Mouse (Mus musculus) midbrain, embryonic 12.5 days (tissue): ENCODE measurements at regions not wholly inside any gene's neighbourhood (a gene's known extent, or its start where the extent isn't known, plus 50 kb on each side); places are given as distances from the start of the nearest gene placed in this dataset.

Source experiments
- ATAC-seq: fragments of 200-750 bp; cut with Nextera tagmentation; 2 replicates; pipeline ENCODE4 v1.8.0; 2017; ENCODE audit warnings: low read depth, moderate TSS enrichment, moderate library complexity; ENCODE audit not compliant: low FRiP score
- H3K27ac ChIP-seq: fragments of 300-500 bp; sonication (generic); replicated peaks from 2 replicates; pipeline ENCODE4 v1.5.1; 2016; ENCODE audit warnings: mild to moderate bottlenecking
- H3K27me3 ChIP-seq: fragments of 300-500 bp; sonication (generic); 2 replicates; pipeline ENCODE4 v1.6.1; 2016; ENCODE audit warnings: mild to moderate bottlenecking
- H3K36me3 ChIP-seq: fragments of 300-500 bp; sonication (generic); 2 replicates; pipeline ENCODE4 v1.6.1; 2016
- H3K4me1 ChIP-seq: fragments of 300-500 bp; sonication (generic); 2 replicates; pipeline ENCODE4 v1.6.1; 2016
- H3K4me2 ChIP-seq: fragments of 300-500 bp; sonication (generic); replicated peaks from 2 replicates; pipeline ENCODE4 v1.6.1; 2016; ENCODE audit warnings: mild to moderate bottlenecking, moderate library complexity
- H3K4me3 ChIP-seq: fragments of 300-500 bp; sonication (generic); 2 replicates; pipeline ENCODE4 v1.5.1; 2016; ENCODE audit warnings: mild to moderate bottlenecking
- H3K9ac ChIP-seq: fragments of 300-500 bp; sonication (generic); replicated peaks from 2 replicates; pipeline ENCODE4 v1.6.1; 2016; ENCODE audit warnings: mild to moderate bottlenecking, moderate library complexity
- H3K9me3 ChIP-seq: fragments of 300-500 bp; sonication (generic); 2 replicates; pipeline ENCODE4 v1.6.1; 2016; ENCODE audit warnings: mild to moderate bottlenecking
- WGBS: fragments of 180-500 bp; shearing (Covaris S2); methylation state at CpG from one replicate; pipeline ENCODE4 v1.1.7; 2016; 5-methylcytosine and 5-hydroxymethylcytosine counted together

GRCm38 (mm10) chr11:31524708-31525107 is 147.0 kb downstream of the Bod1 start:
- H3K27me3 ChIP-seq, result no peaks in the 10 kb centered on the region
- H3K4me3 ChIP-seq, result no peak overlapping the region
- H3K9me3 ChIP-seq, result no peaks in the 10 kb centered on the region
- no peaks in the 10 kb centered on the region for H3K36me3 ChIP-seq
- H3K4me2 ChIP-seq, result no peak overlapping the region
- ATAC-seq, result no peak
- no peaks in the 10 kb centered on the region for H3K4me1 ChIP-seq
- no peak overlapping the region for H3K9ac ChIP-seq
- 84% methylated on average over 2 of the region's 2 CpGs for WGBS
- H3K27ac ChIP-seq, result no peak overlapping the region

- ATAC-seq, result no peak
- no peak overlapping the region for H3K9ac ChIP-seq
- 88% methylated on average over 2 of the region's 2 CpGs for WGBS
- H3K4me2 ChIP-seq, result no peak overlapping the region
- no peaks in the 10 kb centered on the region for H3K27me3 ChIP-seq
- H3K27ac ChIP-seq, result no peak overlapping the region
- H3K4me3 ChIP-seq, result no peak overlapping the region
- H3K36me3 ChIP-seq, result no peaks in the 10 kb centered on the region
- H3K4me1 ChIP-seq, result no peaks in the 10 kb centered on the region
- H3K9me3 ChIP-seq, result no peaks in the 10 kb centered on the region
Measured at GRCm38 (mm10) chr11:31524065-31524618, 147.5 kb downstream of the Bod1 start.

DNA sequence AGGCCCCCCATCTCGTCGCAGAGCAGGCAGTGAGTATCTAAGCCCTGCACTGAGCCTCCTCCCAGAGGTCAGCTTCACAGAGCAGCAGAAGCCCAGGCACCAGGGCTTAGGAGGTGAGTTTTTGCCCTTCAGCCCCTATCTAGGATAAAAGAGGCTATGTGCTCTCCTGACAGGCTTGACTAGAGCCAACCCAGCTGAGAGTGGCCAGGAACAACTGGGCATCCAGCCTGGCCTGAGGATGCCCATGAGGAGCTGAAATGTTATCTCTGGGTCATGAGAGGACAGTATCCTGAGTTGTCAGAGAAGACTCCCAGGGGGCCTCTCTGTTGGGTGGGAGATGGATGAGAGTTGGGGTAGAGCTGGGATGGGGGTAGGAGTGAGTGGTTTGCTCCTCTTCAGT is 149.6 kb downstream of the Bod1 start:
- ATAC-seq, result no peak
- Histone ChIP-seq H3K36me3 (no peaks in the 10 kb centered on the region), H3K4me2 (no peak overlapping the region), H3K4me1 (no peaks in the 10 kb centered on the region), H3K9me3 (no peaks in the 10 kb centered on the region), H3K27ac (no peak overlapping the region), H3K4me3 (no peak overlapping the region), H3K27me3 (no peaks in the 10 kb centered on the region), H3K9ac (no peak overlapping the region)
- 85% methylated on average over 2 of the region's 2 CpGs for WGBS

DNA sequence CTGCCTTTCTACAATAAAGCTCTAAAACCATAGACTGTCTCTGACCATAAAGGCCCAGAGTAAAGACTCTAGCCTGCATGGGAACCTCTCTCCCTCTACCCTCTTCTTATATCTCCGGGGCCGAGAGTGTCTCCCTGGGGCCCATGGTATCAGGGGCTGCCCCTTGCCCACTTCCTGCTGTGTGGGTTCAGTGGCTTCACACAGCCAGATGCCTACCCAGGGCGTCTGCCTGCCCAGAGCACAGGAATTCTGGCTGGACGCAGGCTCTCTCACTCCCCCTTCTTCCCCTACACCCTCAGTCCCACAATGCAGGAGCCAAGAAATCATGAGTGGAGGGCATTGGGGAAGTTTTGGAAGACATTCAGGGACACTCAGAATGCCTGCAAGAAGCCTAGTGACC is 150.8 kb downstream of the Bod1 start:
- H3K27ac ChIP-seq, result no peak overlapping the region
- no peak overlapping the region for H3K4me2 ChIP-seq
- H3K27me3 ChIP-seq, result no peaks in the 10 kb centered on the region
- no peak overlapping the region for H3K4me3 ChIP-seq
- H3K9me3 ChIP-seq, result no peaks in the 10 kb centered on the region
- no peak overlapping the region for H3K9ac ChIP-seq
- WGBS, result 83% methylated on average over 4 of the region's 4 CpGs
- H3K4me1 ChIP-seq, result no peaks in the 10 kb centered on the region
- no peaks in the 10 kb centered on the region for H3K36me3 ChIP-seq
- ATAC-seq, result no peak

DNA sequence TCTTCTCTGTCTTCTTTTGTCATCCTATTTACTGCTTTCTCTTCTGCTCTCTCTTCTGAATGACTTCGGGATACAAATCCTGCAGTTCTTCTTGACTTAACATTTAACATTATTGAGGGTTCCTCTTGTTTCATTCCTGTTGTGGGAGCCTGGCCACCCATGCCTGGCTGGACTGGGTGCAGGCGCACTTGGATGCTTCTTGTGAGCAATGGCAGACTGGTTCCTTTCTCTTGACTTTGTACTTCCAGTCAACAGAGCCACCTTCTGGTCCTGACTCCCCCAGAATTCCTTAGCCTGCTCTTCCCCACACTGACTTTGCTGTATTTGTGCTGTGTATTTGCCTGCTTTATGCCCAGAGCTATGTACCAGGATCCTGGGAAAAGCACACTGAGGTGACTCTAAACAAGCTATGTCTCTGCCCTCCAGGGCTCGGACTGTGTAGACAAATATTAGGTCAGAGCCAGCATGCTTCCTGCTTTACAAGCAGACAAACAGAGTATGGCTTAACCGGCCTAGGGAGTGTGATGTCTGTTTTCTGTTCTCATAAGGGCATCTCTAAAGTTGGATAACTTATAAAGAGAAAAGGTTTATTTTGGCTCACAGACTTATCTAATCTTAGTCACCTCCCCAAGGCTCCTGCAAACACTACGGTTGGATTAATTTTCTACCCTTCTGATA is 133.5 kb upstream of the Stc2 start:
- no peaks in the 10 kb centered on the region for H3K36me3 ChIP-seq
- no peak for ATAC-seq
- no peaks in the 10 kb centered on the region for H3K9me3 ChIP-seq
- WGBS, result 82% methylated on average over 5 of the region's 5 CpGs
- no peaks in the 10 kb centered on the region; the same call in 1 of the 2 replicates for H3K27me3 ChIP-seq
- H3K4me3 ChIP-seq, result no peak overlapping the region
- H3K4me2 ChIP-seq, result no peak overlapping the region
- H3K9ac ChIP-seq, result no peak overlapping the region
- H3K27ac ChIP-seq, result no peak overlapping the region
- H3K4me1 ChIP-seq, result no peaks in the 10 kb centered on the region

GRCm38 (mm10) chr11:31485429-31485828 is 115.6 kb upstream of the Stc2 start:
- Histone ChIP-seq H3K27ac (no peak overlapping the region), H3K27me3 (no peaks in the 10 kb centered on the region), H3K9me3 (no peaks in the 10 kb centered on the region), H3K9ac (no peak overlapping the region), H3K4me3 (no peak overlapping the region), H3K4me2 (no peak overlapping the region), H3K36me3 (no peaks in the 10 kb centered on the region), H3K4me1 (no peaks in the 10 kb centered on the region)
- 82% methylated on average over 4 of the region's 4 CpGs for WGBS
- ATAC-seq, result no peak

- H3K4me1 ChIP-seq, result no peaks in the 10 kb centered on the region
- H3K36me3 ChIP-seq, result no peaks in the 10 kb centered on the region
- H3K27me3 ChIP-seq, result no peaks in the 10 kb centered on the region
- 0 out of 2 replicates have a peak, but pooled peaks have one; percentile 27 for ATAC-seq
- no peak overlapping the region for H3K4me3 ChIP-seq
- H3K9me3 ChIP-seq, result no peaks in the 10 kb centered on the region
- 90% methylated on average over 1 of the region's 1 CpGs for WGBS
- H3K27ac ChIP-seq, result no peak overlapping the region
- H3K9ac ChIP-seq, result no peak overlapping the region
- no peak overlapping the region for H3K4me2 ChIP-seq
Measured at GRCm38 (mm10) chr11:31481057-31481340, 111.1 kb upstream of the Stc2 start.

DNA sequence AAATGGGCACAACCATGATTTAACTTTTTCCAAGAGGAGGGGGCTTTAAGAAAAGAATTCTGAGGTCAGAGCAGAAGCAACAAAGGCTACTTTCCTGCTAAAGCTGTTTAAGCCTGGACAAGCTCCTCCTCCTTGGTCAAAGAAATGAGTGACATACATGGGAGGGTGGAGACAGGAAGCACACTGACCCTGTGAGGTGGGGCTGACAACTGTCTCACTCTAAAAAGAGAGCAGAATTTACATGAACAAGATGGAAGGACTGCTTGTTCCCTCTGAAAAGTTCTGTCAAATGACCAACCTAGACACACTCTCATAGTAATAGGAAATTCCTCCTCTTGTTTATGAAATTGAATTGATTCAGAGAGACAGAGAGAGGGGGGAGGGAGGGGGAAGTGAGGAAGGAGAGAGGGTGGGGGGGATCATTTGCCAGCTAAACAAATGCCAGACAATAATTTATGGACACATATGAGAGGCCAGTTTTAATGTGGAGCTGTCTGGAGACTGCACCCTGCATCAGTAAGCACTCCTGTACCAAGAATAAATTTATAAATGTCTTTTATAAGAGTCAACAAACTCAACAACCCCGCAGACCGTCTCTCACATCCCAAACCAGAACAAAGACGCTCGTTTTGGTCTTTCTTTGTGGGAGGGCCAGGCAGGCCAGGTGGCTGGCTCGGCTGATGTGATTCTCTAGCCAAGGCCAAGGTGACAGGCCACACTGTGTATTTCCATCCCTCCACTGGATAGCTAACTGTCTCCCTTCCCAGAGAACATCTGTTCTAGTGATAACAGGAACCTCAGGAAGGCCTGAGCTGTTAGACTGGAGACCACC is 110.6 kb upstream of the Stc2 start:
- ATAC-seq, result no peak

GRCm38 (mm10) chr11:31477763-31478162 is 107.9 kb upstream of the Stc2 start:
- H3K27ac ChIP-seq, result no peak overlapping the region
- H3K4me1 ChIP-seq, result peaks cover 4% of the 10 kb centered on the region; the same call in 1 of the 2 replicates
- H3K9ac ChIP-seq, result no peak overlapping the region
- no peaks in the 10 kb centered on the region for H3K9me3 ChIP-seq
- H3K4me3 ChIP-seq, result no peak overlapping the region
- H3K27me3 ChIP-seq, result no peaks in the 10 kb centered on the region
- ATAC-seq, result no peak
- no peaks in the 10 kb centered on the region for H3K36me3 ChIP-seq
- 71% methylated on average over 1 of the region's 1 CpGs for WGBS
- H3K4me2 ChIP-seq, result no peak overlapping the region

More for the DNA sequence above, 110.6 kb upstream of the Stc2 start:
- Histone ChIP-seq H3K4me3 (no peak overlapping the region), H3K4me2 (no peak overlapping the region), H3K9ac (no peak overlapping the region), H3K9me3 (no peaks in the 10 kb centered on the region), H3K36me3 (no peaks in the 10 kb centered on the region), H3K27me3 (no peaks in the 10 kb centered on the region), H3K27ac (no peak overlapping the region), H3K4me1 (no peaks in the 10 kb centered on the region)
- 88% methylated on average over 5 of the region's 5 CpGs for WGBS

DNA sequence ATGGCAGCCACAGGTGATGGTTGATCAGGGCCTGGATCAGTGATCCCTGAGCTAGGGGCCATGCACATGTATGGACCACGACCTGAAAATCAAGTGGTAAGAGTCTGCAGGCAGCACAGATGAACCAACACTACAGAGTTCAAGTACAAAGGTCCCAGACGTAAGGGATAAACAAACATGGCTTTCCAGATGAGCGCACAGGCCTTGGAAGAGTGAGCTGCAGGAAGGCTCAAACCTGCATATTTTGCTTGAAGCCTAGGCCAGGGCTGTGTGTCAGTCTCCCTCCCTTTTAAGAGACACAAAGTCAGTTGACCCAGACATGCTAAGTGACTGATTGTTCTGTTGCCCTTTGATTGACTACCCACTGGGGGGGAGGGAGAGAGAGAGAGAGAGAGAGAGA is 107.2 kb upstream of the Stc2 start:
- WGBS, result 58% methylated on average over 3 of the region's 3 CpGs

GRCm38 (mm10) chr11:31473017-31473416 is 103.1 kb upstream of the Stc2 start:
- no peaks in the 10 kb centered on the region for H3K9me3 ChIP-seq
- H3K36me3 ChIP-seq, result no peaks in the 10 kb centered on the region
- H3K4me2 ChIP-seq, result no peak overlapping the region
- H3K4me1 ChIP-seq, result peaks cover 4% of the 10 kb centered on the region; the same call in 1 of the 2 replicates
- 57% methylated on average over 4 of the region's 4 CpGs for WGBS
- H3K4me3 ChIP-seq, result no peak overlapping the region
- ATAC-seq, result no peak
- H3K27ac ChIP-seq, result no peak overlapping the region
- no peak overlapping the region for H3K9ac ChIP-seq
- H3K27me3 ChIP-seq, result no peaks in the 10 kb centered on the region

More for the DNA sequence above, 107.2 kb upstream of the Stc2 start:
- H3K27me3 ChIP-seq, result no peaks in the 10 kb centered on the region
- H3K4me1 ChIP-seq, result peaks cover 4% of the 10 kb centered on the region; the same call in 1 of the 2 replicates
- H3K9me3 ChIP-seq, result no peaks in the 10 kb centered on the region
- H3K9ac ChIP-seq, result no peak overlapping the region
- H3K4me3 ChIP-seq, result no peak overlapping the region
- no peak overlapping the region for H3K27ac ChIP-seq
- no peak for ATAC-seq
- H3K36me3 ChIP-seq, result no peaks in the 10 kb centered on the region
- H3K4me2 ChIP-seq, result no peak overlapping the region

DNA sequence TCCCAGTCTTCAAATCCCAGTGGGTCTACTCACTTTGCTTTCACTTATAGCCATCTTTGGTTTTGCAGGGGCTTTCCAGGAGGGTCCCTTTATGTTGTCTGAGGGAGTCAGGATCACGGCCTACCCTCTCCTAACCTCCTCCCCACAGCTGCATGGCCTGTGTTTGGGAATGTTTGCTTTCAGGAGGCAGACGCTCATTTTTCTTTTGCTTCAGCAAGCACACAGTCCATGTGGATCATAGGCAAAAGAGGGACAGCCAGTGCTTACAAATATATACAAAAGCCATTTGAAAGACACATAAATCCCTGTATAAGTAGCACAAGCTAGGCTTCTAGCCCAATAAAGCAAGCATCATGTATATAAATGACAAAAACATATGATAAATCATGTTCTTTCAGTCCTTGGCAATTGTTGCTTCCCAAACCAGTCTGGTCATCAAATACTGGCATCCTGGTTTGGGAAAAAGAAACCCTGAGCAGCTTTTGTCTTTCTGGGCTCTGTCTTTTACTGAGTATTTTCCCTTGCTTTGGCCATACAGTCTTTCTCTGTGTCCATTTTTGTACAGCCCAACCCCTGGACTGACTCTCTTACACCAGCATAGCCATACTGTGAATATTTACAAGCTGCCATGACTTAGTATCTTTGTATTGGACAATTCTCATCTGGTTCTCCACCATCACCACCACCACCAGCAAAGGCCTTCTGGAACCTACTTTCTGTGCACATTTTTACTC is 101.0 kb upstream of the Stc2 start:
- Histone ChIP-seq H3K4me3 (no peak overlapping the region), H3K36me3 (no peaks in the 10 kb centered on the region), H3K4me1 (peaks cover 4% of the 10 kb centered on the region; the same call in 1 of the 2 replicates), H3K27me3 (no peaks in the 10 kb centered on the region), H3K27ac (no peak overlapping the region), H3K9me3 (no peaks in the 10 kb centered on the region), H3K9ac (no peak overlapping the region), H3K4me2 (no peak overlapping the region)
- no peak for ATAC-seq
- WGBS, result 60% methylated on average over 2 of the region's 2 CpGs
